Mouse (Mus musculus): ENCODE data around the gene Crispld2. TPM values are rescaled to one million over a fixed set of nuclear protein-coding genes. Genes with fewer than 3 reads are reported as not detected.

The Crispld2 gene
- total and polyA plus RNA-seq, 3 experiments: not detected

DNA sequence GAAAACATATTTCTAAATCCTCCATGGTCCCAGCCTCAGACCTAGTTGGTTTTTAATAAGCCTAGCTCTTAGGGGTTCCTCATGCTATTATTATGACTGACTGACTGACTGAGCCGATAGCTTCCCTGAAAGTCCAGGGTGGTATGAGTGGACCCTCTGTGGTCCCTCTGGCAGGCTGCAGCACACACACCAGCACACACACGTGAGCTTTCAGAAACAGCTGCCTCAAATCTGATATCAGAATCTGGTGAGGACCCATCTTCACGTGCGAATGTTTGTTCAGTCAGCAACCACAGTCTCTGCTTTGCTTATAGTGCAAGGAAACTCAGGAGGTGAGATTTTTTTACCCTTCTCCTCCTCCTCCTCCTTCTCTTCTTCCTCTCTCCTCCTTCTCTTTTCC is 27.4 kb upstream of the Crispld2 start:
- H3K27ac ChIP-seq (ENCODE audit: insufficient read depth, low read depth): no peak overlapping the region
- no peak overlapping the region for H3K4me3 ChIP-seq (replicated peaks in 1 of 3; ENCODE audit: low read depth in 2 of 3, low read length in 2 of 3, poor library complexity in 1 of 3)
- in situ Hi-C loops (cut with MboI; ENCODE audit: low pct_ligation_motif_present, low pct_unique_long_range_greater_than_20kb, low sequenced_read_pairs) (no loop called here), dilution Hi-C loops (cut with MboI; ENCODE audit: extremely low pct_ligation_motif_present, extremely low pct_unique_long_range_greater_than_20kb, low sequenced_read_pairs) (no loop called here)
- peaks cover 13% of the 10 kb centered on the region for H3K9me3 ChIP-seq (replicated peaks; ENCODE audit: low read length)
- no peaks in the 10 kb centered on the region for H3K27me3 ChIP-seq (replicated peaks)
- H3K36me3 ChIP-seq (replicated peaks in 1 of 2; ENCODE audit: control insufficient read depth in 1 of 2, insufficient read depth in 1 of 2, low read length in 1 of 2): no peaks in the 10 kb centered on the region
- DNase-seq (ENCODE audit: extremely low read depth): no peak
- H3K4me1 ChIP-seq (ENCODE audit: control insufficient read depth in 1 of 2, insufficient read depth in 2 of 2): no peaks in the 10 kb centered on the region
- no peak overlapping the region for H3K4me2 ChIP-seq (ENCODE audit: insufficient read depth, low read depth, poor library complexity, severe bottlenecking)
- H3K79me2 ChIP-seq (replicated peaks; ENCODE audit: control insufficient read depth, extremely low read depth, insufficient read depth, poor library complexity, severe bottlenecking): no peaks in the 10 kb centered on the region
- H3K9ac ChIP-seq (ENCODE audit: insufficient read depth, low read depth): no peak overlapping the region
- TF ChIP-seq IRF4 (IDR thresholded peaks at IDR 0.05; ENCODE audit: low read depth, low read length): no peak

DNA sequence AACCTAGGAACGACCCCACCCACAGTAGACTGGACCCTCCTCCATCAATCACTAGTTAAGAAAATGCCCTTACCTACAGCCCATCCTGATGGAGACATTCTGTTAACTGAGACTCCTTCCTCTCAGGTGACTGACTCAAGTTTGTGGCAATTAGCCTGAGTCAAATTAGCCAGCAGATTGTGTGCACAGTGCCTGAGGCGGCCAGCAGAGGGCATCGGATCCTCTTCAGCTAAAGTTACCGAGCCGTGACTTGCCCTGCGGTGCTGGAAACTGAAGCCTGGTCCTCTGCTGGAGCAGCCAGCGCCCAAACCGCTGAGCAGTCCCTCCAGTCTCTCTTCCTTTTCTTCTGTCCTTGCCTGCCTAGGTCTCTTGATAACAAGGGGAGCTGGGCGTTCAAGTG is 24.8 kb upstream of the Crispld2 start:
- TF ChIP-seq POLR2AphosphoS2 (IDR thresholded peaks at IDR 0.05; ENCODE audit: low read depth, low read length) (no peak), ZKSCAN1 (IDR thresholded peaks at IDR 0.05; ENCODE audit: borderline replicate concordance, low read depth, low read length) (no peak), CTCF (conservative IDR thresholded peaks at IDR 0.05 in 1 of 2, IDR thresholded peaks at IDR 0.05 in 1 of 2; ENCODE audit: low read depth in 2 of 2, low read length in 2 of 2) (peak in 1 of 2 experiments; percentile 18; a peak in 1 of 4 replicates)
- Histone ChIP-seq H3K27ac (ENCODE audit: insufficient read depth, low read depth) (no peak overlapping the region), H3K4me1 (ENCODE audit: control insufficient read depth in 1 of 2, insufficient read depth in 2 of 2) (no peaks in the 10 kb centered on the region), H3K9ac (ENCODE audit: insufficient read depth, low read depth) (no peak overlapping the region), H3K4me2 (ENCODE audit: insufficient read depth, low read depth, poor library complexity, severe bottlenecking) (no peak overlapping the region), H3K36me3 (replicated peaks in 1 of 2; ENCODE audit: control insufficient read depth in 1 of 2, insufficient read depth in 1 of 2, low read length in 1 of 2) (no peaks in the 10 kb centered on the region), H3K27me3 (replicated peaks) (peaks cover 3% of the 10 kb centered on the region), H3K4me3 (replicated peaks in 1 of 3; ENCODE audit: low read depth in 2 of 3, low read length in 2 of 3, poor library complexity in 1 of 3) (no peak overlapping the region), H3K79me2 (replicated peaks; ENCODE audit: control insufficient read depth, extremely low read depth, insufficient read depth, poor library complexity, severe bottlenecking) (no peaks in the 10 kb centered on the region), H3K9me3 (replicated peaks; ENCODE audit: low read length) (peaks cover 13% of the 10 kb centered on the region)
- in situ Hi-C loops (cut with MboI; ENCODE audit: low pct_ligation_motif_present, low pct_unique_long_range_greater_than_20kb, low sequenced_read_pairs) (no loop called here), dilution Hi-C loops (cut with MboI; ENCODE audit: extremely low pct_ligation_motif_present, extremely low pct_unique_long_range_greater_than_20kb, low sequenced_read_pairs) (no loop called here)
- DNase-seq (ENCODE audit: extremely low read depth): no peak

DNA sequence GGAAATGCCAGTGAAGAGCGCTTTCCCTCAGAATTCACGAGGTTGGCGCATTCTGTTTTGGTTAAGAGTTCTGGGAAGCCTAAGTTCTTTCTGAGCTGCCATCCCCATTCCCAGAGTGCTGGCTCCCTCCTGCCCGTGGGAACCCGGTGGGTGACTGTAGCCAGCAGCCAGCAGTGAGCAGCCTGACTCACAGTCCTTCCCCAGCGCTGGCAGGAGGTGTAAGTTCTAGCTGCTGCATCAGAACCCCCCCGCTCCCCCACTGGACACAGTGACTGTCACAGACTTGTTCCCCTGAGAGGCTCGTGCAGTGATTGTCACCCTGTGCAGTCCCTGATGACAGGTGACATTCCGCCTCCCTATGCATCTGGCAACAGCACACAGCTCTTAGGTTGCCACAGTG is 22.1 kb upstream of the Crispld2 start:
- H3K4me2 ChIP-seq (ENCODE audit: insufficient read depth, low read depth, poor library complexity, severe bottlenecking): no peak overlapping the region
- no peaks in the 10 kb centered on the region for H3K4me1 ChIP-seq (ENCODE audit: control insufficient read depth in 1 of 2, insufficient read depth in 2 of 2)
- H3K4me3 ChIP-seq (replicated peaks in 1 of 3; ENCODE audit: low read depth in 2 of 3, low read length in 2 of 3, poor library complexity in 1 of 3): no peak overlapping the region
- TF ChIP-seq GABPA (IDR thresholded peaks at IDR 0.05; ENCODE audit: insufficient replicate concordance, low read depth, low read length) (no peak), MEF2A (IDR thresholded peaks at IDR 0.05; ENCODE audit: borderline replicate concordance, low read depth, low read length) (no peak), USF2 (conservative IDR thresholded peaks at IDR 0.05; ENCODE audit: low read depth, low read length) (no peak), ZMIZ1 (IDR thresholded peaks at IDR 0.05; ENCODE audit: low read depth, low read length) (no peak), IRF4 (IDR thresholded peaks at IDR 0.05; ENCODE audit: low read depth, low read length) (no peak), USF1 (IDR thresholded peaks at IDR 0.05; ENCODE audit: low read depth, low read length) (no peak), MYC (IDR thresholded peaks at IDR 0.05; ENCODE audit: low read depth, low read length) (no peak), NRF1 (IDR thresholded peaks at IDR 0.05; ENCODE audit: low read depth, low read length) (no peak), CHD2 (IDR thresholded peaks at IDR 0.05; ENCODE audit: low read length) (no peak), MAZ (IDR thresholded peaks at IDR 0.05; ENCODE audit: low read depth, low read length) (no peak), KAT2A (IDR thresholded peaks at IDR 0.05; ENCODE audit: insufficient replicate concordance, low read length) (no peak), NELFE (IDR thresholded peaks at IDR 0.05; ENCODE audit: low read depth, low read length) (no peak), TCF12 (IDR thresholded peaks at IDR 0.05; ENCODE audit: low read depth, low read length) (no peak), ELF1 (IDR thresholded peaks at IDR 0.05; ENCODE audit: low read depth, low read length) (no peak), UBTF (IDR thresholded peaks at IDR 0.05; ENCODE audit: low read depth, low read length) (no peak), POLR2A (IDR thresholded peaks at IDR 0.05; ENCODE audit: low read depth, low read length) (no peak), RAD21 (IDR thresholded peaks at IDR 0.05; ENCODE audit: low read depth, low read length) (no peak), E2F4 (IDR thresholded peaks at IDR 0.05; ENCODE audit: insufficient replicate concordance, low read depth, low read length) (no peak), EP300 (IDR thresholded peaks at IDR 0.05; ENCODE audit: low read length) (no peak), SIN3A (IDR thresholded peaks at IDR 0.05; ENCODE audit: low read length) (no peak)
- H3K27ac ChIP-seq (ENCODE audit: insufficient read depth, low read depth): no peak overlapping the region
- in situ Hi-C loops (cut with MboI; ENCODE audit: low pct_ligation_motif_present, low pct_unique_long_range_greater_than_20kb, low sequenced_read_pairs) (no loop called here), dilution Hi-C loops (cut with MboI; ENCODE audit: extremely low pct_ligation_motif_present, extremely low pct_unique_long_range_greater_than_20kb, low sequenced_read_pairs) (no loop called here)
- peaks cover 13% of the 10 kb centered on the region for H3K9me3 ChIP-seq (replicated peaks; ENCODE audit: low read length)
- DNase-seq (ENCODE audit: extremely low read depth): no peak
- H3K9ac ChIP-seq (ENCODE audit: insufficient read depth, low read depth): no peak overlapping the region
- peaks cover 5% of the 10 kb centered on the region for H3K27me3 ChIP-seq (replicated peaks)
- no peaks in the 10 kb centered on the region for H3K36me3 ChIP-seq (replicated peaks in 1 of 2; ENCODE audit: control insufficient read depth in 1 of 2, insufficient read depth in 1 of 2, low read length in 1 of 2)
- no peaks in the 10 kb centered on the region for H3K79me2 ChIP-seq (replicated peaks; ENCODE audit: control insufficient read depth, extremely low read depth, insufficient read depth, poor library complexity, severe bottlenecking)
